Mouse (Mus musculus) intestine, embryonic 15.5 days (tissue): ENCODE data around the gene Tubg2. TPM values are rescaled to one million over a fixed set of nuclear protein-coding genes. Genes with fewer than 3 reads are reported as not detected.

Experiments
- ATAC-seq: fragments of 200-750 bp; cut with Nextera tagmentation; 2 replicates; pipeline ENCODE4 v1.8.0; 2017; ENCODE audit warnings: moderate TSS enrichment, moderate library complexity
- H3K27ac ChIP-seq: fragments of 300-500 bp; sonication (generic); 2 replicates; pipeline ENCODE4 v1.5.1; 2015; ENCODE audit warnings: mild to moderate bottlenecking, inconsistent platforms
- H3K27me3 ChIP-seq: fragments of 300-500 bp; sonication (generic); replicated peaks from 2 replicates; pipeline ENCODE4 v1.6.1; 2015; ENCODE audit warnings: inconsistent platforms
- H3K36me3 ChIP-seq: fragments of 300-500 bp; sonication (generic); 2 replicates; pipeline ENCODE4 v1.6.1; 2015; ENCODE audit warnings: inconsistent platforms
- H3K4me1 ChIP-seq: fragments of 300-500 bp; sonication (generic); replicated peaks from 2 replicates; pipeline ENCODE4 v1.6.1; 2015; ENCODE audit warnings: inconsistent platforms
- H3K4me2 ChIP-seq: fragments of 300-500 bp; sonication (generic); replicated peaks from 2 replicates; pipeline ENCODE4 v1.6.1; 2015; ENCODE audit warnings: mild to moderate bottlenecking, inconsistent platforms
- H3K4me3 ChIP-seq: fragments of 300-500 bp; sonication (generic); replicated peaks from 2 replicates; pipeline ENCODE4 v1.5.1; 2015; ENCODE audit warnings: inconsistent platforms
- H3K9ac ChIP-seq: fragments of 300-500 bp; sonication (generic); 2 replicates; pipeline ENCODE4 v1.6.1; 2015; ENCODE audit warnings: inconsistent platforms
- H3K9me3 ChIP-seq: fragments of 300-500 bp; sonication (generic); 2 replicates; pipeline ENCODE4 v1.6.1; 2016; ENCODE audit warnings: inconsistent platforms
- WGBS: fragments of 180-500 bp; shearing (Covaris S2); methylation state at CpG from one replicate; pipeline ENCODE4 v1.1.7; 2015; 5-methylcytosine and 5-hydroxymethylcytosine counted together
- polyA plus RNA-seq: library from polyadenylated mRNA; unstranded; fragments of >200 nt; fragmentation: Nextera tagmentation; extraction: Ambion mirVana; gene quantifications from 2 replicates; pipeline ENCODE4 v1.2.1, GENCODE M21; 2015

The Tubg2 gene
- polyA plus RNA-seq, 1 experiment from 2014 or later, result 4.4 TPM

- Histone ChIP-seq H3K36me3 (no peaks in the 10 kb centered on the region), H3K9ac (0 out of 2 replicates have a peak overlapping the region, but pooled peaks have one; percentile 18), H3K4me1 (peaks cover 47% of the 10 kb centered on the region), H3K9me3 (no peaks in the 10 kb centered on the region), H3K27ac (no peak overlapping the region), H3K4me2 (peak overlapping the region; percentile 65), H3K4me3 (peak overlapping the region; percentile 28), H3K27me3 (peaks cover 25% of the 10 kb centered on the region)
- ATAC-seq, result no peak
- under 1% methylated on average over 25 of the region's 25 CpGs for WGBS
Observed at GRCm38 (mm10) chr11:101176117-101176691, 20.5 kb downstream of the Tubg2 start.

GRCm38 (mm10) chr11:101176933-101177773, 21.4 kb downstream of the Tubg2 start:
- Histone ChIP-seq H3K27me3 (peaks cover 25% of the 10 kb centered on the region), H3K4me1 (peaks cover 47% of the 10 kb centered on the region), H3K4me3 (0 out of 2 replicates have a peak overlapping the region, but pooled peaks have one; percentile 1), H3K4me2 (peak overlapping the region; percentile 65; the same call in 1 of the 2 replicates), H3K9ac (no peak overlapping the region), H3K36me3 (no peaks in the 10 kb centered on the region), H3K27ac (no peak overlapping the region), H3K9me3 (no peaks in the 10 kb centered on the region)
- WGBS, result 34% methylated on average over 22 of the region's 22 CpGs
- no peak for ATAC-seq

GRCm38 (mm10) chr11:101178061-101179058, 22.7 kb downstream of the Tubg2 start:
- no peak overlapping the region for H3K27ac ChIP-seq
- H3K4me1 ChIP-seq, result peaks cover 36% of the 10 kb centered on the region
- H3K4me2 ChIP-seq, result no peak overlapping the region
- H3K4me3 ChIP-seq, result no peak overlapping the region
- no peaks in the 10 kb centered on the region for H3K36me3 ChIP-seq
- 63% methylated on average over 36 of the region's 36 CpGs for WGBS
- ATAC-seq, result no peak
- no peak overlapping the region for H3K9ac ChIP-seq
- H3K27me3 ChIP-seq, result peaks cover 25% of the 10 kb centered on the region
- H3K9me3 ChIP-seq, result no peaks in the 10 kb centered on the region

GRCm38 (mm10) chr11:101179306-101179705, 23.6 kb downstream of the Tubg2 start:
- Histone ChIP-seq H3K36me3 (no peaks in the 10 kb centered on the region), H3K27me3 (peaks cover 25% of the 10 kb centered on the region), H3K4me2 (no peak overlapping the region), H3K9ac (no peak overlapping the region), H3K9me3 (no peaks in the 10 kb centered on the region), H3K4me1 (peaks cover 27% of the 10 kb centered on the region), H3K4me3 (no peak overlapping the region), H3K27ac (no peak overlapping the region)
- WGBS, result 80% methylated on average over 15 of the region's 15 CpGs
- no peak for ATAC-seq

GRCm38 (mm10) chr11:101180261-101180660, 24.6 kb downstream of the Tubg2 start:
- WGBS, result 58% methylated on average over 17 of the region's 17 CpGs
- no peaks in the 10 kb centered on the region for H3K36me3 ChIP-seq
- no peak for ATAC-seq

GRCm38 (mm10) chr11:101180846-101181740, 25.4 kb downstream of the Tubg2 start:
- ATAC-seq, result no peak
- Histone ChIP-seq H3K4me3 (no peak overlapping the region), H3K4me1 (peaks cover 14% of the 10 kb centered on the region), H3K27me3 (peaks cover 21% of the 10 kb centered on the region), H3K36me3 (no peaks in the 10 kb centered on the region), H3K9me3 (no peaks in the 10 kb centered on the region), H3K4me2 (no peak overlapping the region), H3K27ac (no peak overlapping the region), H3K9ac (no peak overlapping the region)
- 42% methylated on average over 10 of the region's 10 CpGs for WGBS

More at GRCm38 (mm10) chr11:101180261-101180660, 24.6 kb downstream of the Tubg2 start:
- Histone ChIP-seq H3K4me3 (no peak overlapping the region), H3K4me2 (no peak overlapping the region), H3K9me3 (no peaks in the 10 kb centered on the region), H3K27ac (no peak overlapping the region), H3K9ac (no peak overlapping the region), H3K27me3 (peaks cover 22% of the 10 kb centered on the region), H3K4me1 (peaks cover 17% of the 10 kb centered on the region)

- 91% methylated on average over 11 of the region's 11 CpGs for WGBS
- no peak for ATAC-seq
- Histone ChIP-seq H3K4me3 (no peak overlapping the region), H3K36me3 (no peaks in the 10 kb centered on the region), H3K9me3 (no peaks in the 10 kb centered on the region), H3K27me3 (peaks cover 16% of the 10 kb centered on the region), H3K4me2 (no peak overlapping the region), H3K9ac (no peak overlapping the region), H3K27ac (no peak overlapping the region), H3K4me1 (peaks cover 5% of the 10 kb centered on the region)
Observed at GRCm38 (mm10) chr11:101181961-101182360, 26.3 kb downstream of the Tubg2 start.

- Histone ChIP-seq H3K4me2 (no peak overlapping the region), H3K4me1 (no peaks in the 10 kb centered on the region), H3K9ac (no peak overlapping the region), H3K36me3 (no peaks in the 10 kb centered on the region), H3K4me3 (no peak overlapping the region), H3K9me3 (no peaks in the 10 kb centered on the region), H3K27ac (no peak overlapping the region), H3K27me3 (peaks cover 8% of the 10 kb centered on the region)
- WGBS, result 75% methylated on average over 14 of the region's 14 CpGs
- no peak for ATAC-seq
Observed at GRCm38 (mm10) chr11:101182771-101183517, 27.2 kb downstream of the Tubg2 start.

- no peaks in the 10 kb centered on the region for H3K9me3 ChIP-seq
- 88% methylated on average over 12 of the region's 12 CpGs for WGBS
- H3K4me3 ChIP-seq, result no peak overlapping the region
- H3K9ac ChIP-seq, result no peak overlapping the region
- H3K4me1 ChIP-seq, result peaks cover 11% of the 10 kb centered on the region
- H3K36me3 ChIP-seq, result no peaks in the 10 kb centered on the region
- H3K27ac ChIP-seq, result no peak overlapping the region
- no peak overlapping the region for H3K4me2 ChIP-seq
- no peaks in the 10 kb centered on the region for H3K27me3 ChIP-seq
- no peak for ATAC-seq
Observed at GRCm38 (mm10) chr11:101184984-101185383, 29.3 kb downstream of the Tubg2 start.

- H3K27ac ChIP-seq, result no peak overlapping the region
- no peak for ATAC-seq
- H3K4me3 ChIP-seq, result no peak overlapping the region
- H3K4me2 ChIP-seq, result no peak overlapping the region
- H3K9ac ChIP-seq, result no peak overlapping the region
- no peaks in the 10 kb centered on the region for H3K36me3 ChIP-seq
- WGBS, result 89% methylated on average over 4 of the region's 4 CpGs
- peaks cover 16% of the 10 kb centered on the region for H3K4me1 ChIP-seq
- no peaks in the 10 kb centered on the region for H3K9me3 ChIP-seq
- H3K27me3 ChIP-seq, result no peaks in the 10 kb centered on the region
Observed at GRCm38 (mm10) chr11:101185441-101185840, 29.7 kb downstream of the Tubg2 start.
